Mouse (Mus musculus) T-helper 2 cell (primary cell): ENCODE measurements at regions not wholly inside any gene's neighbourhood (a gene's known extent, or its start where the extent isn't known, plus 50 kb on each side); places are given as distances from the start of the nearest gene placed in this dataset.

Experiments
- in situ Hi-C: fragments of 300-600 bp; cut with MboI, MseI; formaldehyde crosslinking; loops from one replicate; pipeline ENCODE4 v1.15.1; 2025; ENCODE audit warnings: high pct_unique_total_duplicates

DNA sequence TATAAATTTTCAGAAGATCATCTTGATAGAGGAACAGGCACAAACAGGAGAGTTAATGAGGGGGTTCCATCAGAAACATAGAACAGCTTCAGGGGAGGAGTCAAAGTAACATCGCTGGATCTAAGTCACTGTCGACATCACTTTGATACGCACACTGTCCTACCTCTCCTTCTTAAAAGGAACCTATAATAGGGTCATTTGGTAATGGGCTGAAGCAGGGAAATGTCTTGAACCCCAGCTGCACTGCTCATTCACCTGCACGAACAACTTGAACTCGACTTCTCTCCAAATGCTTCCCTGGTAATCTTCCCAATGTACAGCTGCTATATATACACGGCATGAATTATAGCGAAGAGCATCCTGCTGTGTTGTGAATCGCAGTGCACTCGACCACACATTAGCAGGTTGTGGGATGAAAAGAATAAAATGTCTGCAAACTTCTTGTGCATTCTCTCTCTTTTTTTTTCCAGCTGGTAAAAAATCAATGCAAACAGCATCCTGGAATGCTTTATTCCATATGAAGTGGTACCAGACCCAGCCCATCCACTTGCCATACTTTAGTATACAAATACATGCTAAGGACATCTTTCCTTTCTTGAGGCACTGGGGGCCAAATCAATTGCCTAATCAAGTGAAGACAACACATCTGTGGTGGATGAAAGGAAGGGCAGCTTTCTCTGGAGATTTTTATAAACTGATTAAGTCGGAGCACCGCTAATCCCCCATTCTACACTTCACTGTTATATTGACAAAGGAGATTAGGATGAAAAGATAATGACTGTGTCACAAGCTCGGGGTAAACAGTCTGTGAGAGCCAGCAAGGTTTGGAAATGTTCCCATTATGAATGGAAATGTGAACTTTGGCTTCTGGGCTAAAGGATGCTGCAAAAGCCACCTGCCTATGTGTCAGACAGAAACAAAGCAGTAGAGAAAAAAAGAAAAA is 325.6 kb upstream of the Itga1 start:
- in situ Hi-C loops, result no loop called here

DNA sequence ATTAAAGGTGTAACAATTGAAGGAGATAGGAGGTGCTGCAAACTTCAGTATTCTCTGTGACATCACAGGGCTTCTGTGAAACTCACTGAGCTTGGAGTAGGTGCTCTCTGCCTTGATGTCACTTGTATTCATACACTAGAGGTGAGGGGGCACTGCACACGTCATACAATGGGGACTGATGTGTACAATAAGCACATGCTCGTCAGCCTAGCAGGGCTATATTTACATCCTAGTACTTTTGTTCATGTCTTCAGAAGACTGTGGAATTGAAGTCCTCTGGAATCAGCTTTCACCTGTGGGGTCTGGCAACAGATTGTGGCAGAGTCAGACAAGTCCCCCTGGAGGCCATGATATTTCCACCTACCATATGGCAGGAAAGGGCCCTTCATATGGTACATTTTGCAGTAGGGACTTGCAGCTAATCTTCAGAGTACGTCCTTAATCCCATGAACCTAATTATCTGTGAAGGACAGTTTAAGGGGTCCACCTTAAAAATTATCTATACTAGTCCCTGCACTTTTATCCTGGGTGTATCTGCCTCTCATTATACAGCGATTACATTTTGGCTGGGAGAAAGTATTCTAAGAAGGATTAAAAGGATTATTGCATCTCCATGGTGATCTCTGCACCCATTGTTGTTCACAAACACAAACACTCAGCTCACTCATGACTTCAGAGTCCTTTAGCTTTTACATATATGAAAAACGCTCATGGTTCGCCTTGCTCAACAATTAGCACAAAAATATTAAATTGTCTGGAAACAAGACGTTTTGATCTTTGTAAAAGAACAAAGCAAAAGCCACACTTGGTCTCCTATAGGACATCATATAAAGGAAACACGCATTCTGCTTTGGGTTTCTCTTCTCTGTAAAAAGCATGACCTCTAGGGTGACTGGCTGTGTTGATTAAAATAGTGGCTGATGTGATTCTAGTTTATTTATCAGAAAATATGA is 324.1 kb upstream of the Itga1 start:
- in situ Hi-C loops, result no loop called here

GRCm38 (mm10) chr13:115423761-115424160 is 322.0 kb upstream of the Itga1 start:
- in situ Hi-C loops, result no loop called here

DNA sequence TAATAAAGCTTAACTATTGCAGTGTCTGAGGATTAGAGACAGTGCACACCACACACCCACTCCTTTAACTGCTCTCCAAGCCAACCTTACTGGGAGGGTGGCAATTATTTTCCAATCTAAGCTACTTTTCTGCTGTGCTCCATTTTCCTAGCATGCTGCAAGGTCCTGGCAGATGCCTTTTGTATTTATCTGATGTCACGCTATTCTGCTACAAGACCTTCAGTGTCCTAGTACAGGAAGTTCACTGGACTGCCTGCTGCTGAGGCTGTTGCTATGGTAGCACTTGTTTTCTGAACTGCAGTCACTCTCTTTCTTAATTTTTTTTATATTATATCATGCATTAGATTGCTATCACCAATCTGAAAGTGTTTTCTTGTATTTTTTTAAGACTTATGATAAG is 319.7 kb upstream of the Itga1 start:
- in situ Hi-C loops, result no loop called here

GRCm38 (mm10) chr13:115417829-115418228 is 316.1 kb upstream of the Itga1 start:
- in situ Hi-C loops, result no loop called here

DNA sequence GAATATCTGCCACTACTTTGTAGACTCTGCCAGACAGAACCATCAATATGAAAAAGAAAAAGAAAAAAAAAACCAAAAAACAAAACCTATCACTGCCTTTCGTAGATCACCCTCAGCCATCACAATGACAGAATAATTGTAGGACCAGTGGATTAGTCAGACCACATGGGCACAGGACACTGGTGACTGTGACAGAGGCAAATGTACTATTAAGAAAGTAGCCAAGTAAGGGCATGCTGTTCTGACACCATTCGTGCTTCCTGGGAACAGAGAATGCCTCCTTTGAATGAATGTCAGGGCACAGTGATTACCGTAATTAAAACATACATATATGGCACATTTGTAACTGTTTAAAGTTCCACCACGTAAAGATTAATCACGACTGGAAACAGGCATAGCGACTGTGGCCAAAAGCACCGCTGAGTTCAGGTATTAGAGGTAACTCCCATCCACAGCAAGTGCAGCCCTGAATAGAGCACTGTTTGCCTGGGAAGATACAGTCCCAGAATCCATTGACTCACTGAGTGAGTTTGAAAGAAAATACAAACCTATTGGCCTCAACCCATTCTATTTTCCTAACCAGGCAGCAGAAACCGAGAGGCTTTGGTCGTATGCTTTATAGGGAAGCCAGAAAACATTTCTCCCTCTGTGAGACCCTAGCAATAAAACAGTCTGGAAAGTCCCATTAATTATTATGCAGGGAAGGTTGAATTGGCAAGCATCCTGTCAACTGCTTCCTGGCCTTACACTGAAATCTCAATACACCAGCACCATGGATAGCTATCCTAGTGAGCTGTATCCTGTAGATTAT is 312.2 kb upstream of the Itga1 start:
- in situ Hi-C loops, result no loop called here

- in situ Hi-C loops, result no loop called here
These were observed 304.2 kb upstream of the Itga1 start for GRCm38 (mm10) chr13:115405916-115406315.

DNA sequence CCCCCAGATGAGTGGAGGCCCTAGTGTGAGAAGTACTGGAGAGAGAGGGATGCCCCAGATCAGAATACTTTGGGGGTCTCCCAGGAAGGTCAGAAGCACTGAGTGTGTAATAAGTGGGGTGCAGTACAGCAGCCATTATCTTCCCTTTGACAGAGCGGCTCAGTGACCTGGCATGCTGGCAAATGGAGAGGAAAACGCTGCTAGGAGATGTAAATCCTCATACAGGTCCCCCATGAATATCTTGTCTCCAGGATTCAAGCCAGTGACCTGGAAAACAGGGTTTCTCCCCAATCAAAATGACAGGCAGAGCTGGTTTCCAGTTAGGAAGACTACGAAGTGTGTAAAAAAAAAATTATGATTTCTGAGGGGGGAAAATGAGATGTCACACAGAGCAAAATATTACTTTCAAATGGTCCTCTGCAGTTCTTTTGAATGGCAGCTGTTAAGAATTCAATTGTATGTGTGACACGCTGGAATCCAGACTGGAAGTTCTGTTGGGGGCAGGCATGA is 299.0 kb upstream of the Itga1 start:
- in situ Hi-C loops, result no loop called here

DNA sequence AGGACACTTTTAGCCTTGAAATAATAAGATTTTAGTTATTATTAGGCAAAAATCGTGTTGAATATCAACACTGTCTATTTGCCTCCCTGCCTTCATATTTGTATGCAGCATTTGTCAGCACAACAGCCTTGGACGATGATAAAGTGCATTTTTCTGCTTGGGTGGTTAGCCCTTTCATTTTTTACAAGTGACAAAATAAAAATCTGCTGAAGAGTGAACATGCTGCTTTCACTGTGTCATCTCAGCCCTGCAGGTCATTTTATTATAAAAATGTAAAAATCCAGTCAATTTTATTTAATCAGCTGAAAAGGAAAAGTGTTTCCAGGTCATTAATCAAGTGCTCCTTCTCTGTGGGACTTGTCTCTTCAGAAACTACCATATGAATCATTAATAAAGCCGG is 277.9 kb upstream of the Itga1 start:
- in situ Hi-C loops, result no loop called here

GRCm38 (mm10) chr13:115376180-115376880 is 274.6 kb upstream of the Itga1 start:
- in situ Hi-C loops, result no loop called here

DNA sequence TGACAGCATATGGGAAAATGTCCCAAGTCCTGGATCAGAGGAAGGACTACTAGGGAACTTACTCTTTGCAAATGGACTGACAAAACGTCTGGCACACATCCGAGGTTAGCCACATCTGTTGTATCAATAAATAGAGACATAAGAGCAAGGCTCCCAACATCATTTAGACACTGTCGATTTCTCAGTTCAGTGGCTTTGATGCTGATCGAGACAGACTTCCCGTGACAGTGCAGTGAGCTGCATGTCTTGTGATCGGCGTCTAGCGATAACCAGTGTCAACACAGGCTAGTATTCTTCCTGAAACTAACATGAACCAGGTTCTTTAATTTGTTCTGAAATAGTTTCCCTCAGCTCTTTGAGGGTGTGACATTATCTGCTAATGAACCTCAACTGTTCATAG is 259.7 kb upstream of the Itga1 start:
- in situ Hi-C loops, result no loop called here

- in situ Hi-C loops, result no loop called here
These were observed 245.2 kb upstream of the Itga1 start for GRCm38 (mm10) chr13:115347022-115347398.

GRCm38 (mm10) chr13:115346115-115347021 is 244.6 kb upstream of the Itga1 start:
- in situ Hi-C loops, result no loop called here

GRCm38 (mm10) chr13:115329000-115329960 is 227.5 kb upstream of the Itga1 start:
- in situ Hi-C loops, result no loop called here

- in situ Hi-C loops, result no loop called here
These were observed 224.5 kb upstream of the Itga1 start for GRCm38 (mm10) chr13:115326294-115326693.

- in situ Hi-C loops, result no loop called here
These were observed 214.9 kb upstream of the Itga1 start for GRCm38 (mm10) chr13:115316681-115317080.

DNA sequence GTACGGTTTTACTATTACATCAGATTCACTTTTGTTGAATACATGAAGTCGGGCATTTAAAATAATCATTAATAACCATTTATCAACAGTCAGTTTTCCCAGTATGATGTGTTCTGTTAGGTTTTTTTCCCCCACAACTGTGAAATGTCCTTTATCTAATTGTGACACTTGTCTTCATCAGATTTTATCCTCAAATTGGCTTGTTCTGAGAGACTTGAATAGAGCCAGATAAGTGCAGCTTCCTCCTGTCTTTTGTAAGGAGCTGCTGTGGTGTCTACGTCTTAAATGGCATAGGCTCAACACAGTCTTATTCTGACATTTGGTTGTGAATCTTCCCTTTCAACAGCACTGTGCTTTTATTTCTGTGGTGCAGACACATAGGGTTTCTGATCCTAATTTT is 206.8 kb upstream of the Itga1 start:
- in situ Hi-C loops, result no loop called here

- in situ Hi-C loops, result no loop called here
These were observed 185.6 kb upstream of the Itga1 start for GRCm38 (mm10) chr13:115287371-115287770.
